Mouse (Mus musculus) frontal cortex, adult (tissue): ENCODE measurements around the gene Heatr3.
"Not testable (repeated sequence)": the region's sequence is repeated elsewhere in the genome, so short reads cannot be mapped to it uniquely, and the experiment has no call there.

Experiments used
- ATAC-seq: cut with Nextera tagmentation; 2 replicates; pipeline ENCODE4 v1.9.2; 2017; ENCODE audit warnings: mild to moderate bottlenecking, moderate library complexity, mixed read lengths; ENCODE audit not compliant: low TSS enrichment

The Heatr3 gene

GRCm38 (mm10) chr8:88185716-88186115, 48.1 kb downstream of the Heatr3 start:
- ATAC-seq = no peak

- ATAC-seq = no peak
Observed at GRCm38 (mm10) chr8:88197328-88197727, 59.7 kb downstream of the Heatr3 start.

GRCm38 (mm10) chr8:88198551-88198944, 60.9 kb downstream of the Heatr3 start:
- ATAC-seq = no peak

GRCm38 (mm10) chr8:88198945-88199571, 61.4 kb downstream of the Heatr3 start, which contains the start of gene Tent4b:
Gene Tent4b, plus strand, starts transcription at chr8:88199213.
- peak; percentile 87 for ATAC-seq

- peak; percentile 35 for ATAC-seq
Observed at GRCm38 (mm10) chr8:88199700-88200601, 62.3 kb downstream of the Heatr3 start.

- no peak for ATAC-seq
Observed at GRCm38 (mm10) chr8:88200724-88201495, 63.3 kb downstream of the Heatr3 start.

- ATAC-seq = no peak
Observed at GRCm38 (mm10) chr8:88201641-88202040, 64.0 kb downstream of the Heatr3 start.

GRCm38 (mm10) chr8:88206016-88206415, 68.4 kb downstream of the Heatr3 start:
- ATAC-seq = no peak

- no peak for ATAC-seq
Observed at GRCm38 (mm10) chr8:88207121-88207821, 69.6 kb downstream of the Heatr3 start.

- ATAC-seq = not testable (repeated sequence)
Observed at GRCm38 (mm10) chr8:88209930-88210827, 72.5 kb downstream of the Heatr3 start.

- no peak for ATAC-seq
Observed at GRCm38 (mm10) chr8:88221353-88221752, 83.7 kb downstream of the Heatr3 start.
